Mouse (Mus musculus) E14TG2a.4 (cell line): ENCODE results near the gene Rgs3.

Source experiments
- CTCF ChIP-seq: conservative IDR thresholded peaks from 2 replicates; pipeline ENCODE4 v1.5.1; 2014; ENCODE audit warnings: low read length
- NANOG ChIP-seq: IDR thresholded peaks from 2 replicates; pipeline ENCODE4 v1.6.1; 2014; ENCODE audit warnings: borderline replicate concordance, low read length, mixed read lengths
- POU5F1 ChIP-seq: IDR thresholded peaks from 2 replicates; pipeline ENCODE4 v1.6.1; 2014; ENCODE audit warnings: low read length, borderline replicate concordance

- no peak for TF ChIP-seq CTCF
- TF ChIP-seq NANOG = no peak
- TF ChIP-seq POU5F1 = no peak
These were observed 183.5 kb downstream of the Rgs3 start for GRCm38 (mm10) chr4:62742885-62743760.
